In the genomic region with DNA sequence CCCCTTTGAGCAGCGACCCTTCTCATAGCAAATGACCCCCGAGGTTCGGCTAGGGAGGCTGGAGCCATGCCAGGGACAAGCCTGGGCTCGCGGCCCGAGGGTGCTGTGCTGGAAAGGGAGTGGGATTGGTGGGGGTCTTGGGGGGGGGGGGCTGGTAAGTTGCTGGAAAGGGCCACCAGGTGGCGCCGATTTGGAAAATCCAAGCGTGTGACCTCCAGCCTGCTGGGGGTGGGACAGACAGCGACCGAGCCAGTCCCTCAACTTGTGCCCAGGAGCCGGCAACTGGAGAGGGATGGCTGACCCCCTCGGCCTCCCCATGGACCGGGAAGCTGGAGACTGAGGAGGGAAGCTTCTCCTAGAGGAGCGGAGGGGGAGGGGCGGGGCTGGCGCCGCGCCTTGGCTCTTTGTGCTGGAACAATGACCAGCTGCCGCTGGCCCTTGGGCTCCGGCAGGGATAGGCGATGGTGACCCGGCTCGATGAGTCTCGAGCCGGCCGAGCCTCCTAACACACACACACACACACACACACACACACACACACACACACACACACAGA, we compare ENCODE assay signal across 8 mouse cellular contexts. TPM values are rescaled to one million over a fixed set of nuclear protein-coding genes. Genes with fewer than 3 reads are reported as not detected.
A peak's percentile ranks its signal among the peaks of the same experiment; 100 is the strongest.
DNase-seq lines count a peak whose midpoint lies in the region; ATAC-seq and TF ChIP-seq lines count a peak whose summit lies in the region.

No protein-coding gene starts in this region.

- no peaks in the 10 kb centered on the region for H3K27me3 ChIP-seq in kidney, adult 2 months (replicated peaks; ENCODE audit: control insufficient read depth, insufficient read depth, low read length)
- no peaks in the 10 kb centered on the region for H3K27me3 ChIP-seq in limb, embryonic 14.5 days (ENCODE audit: control insufficient read depth, insufficient read depth, low read length)
- H3K27me3 ChIP-seq in midbrain, postnatal 0 days (ENCODE audit: insufficient read depth, low read length) = no peaks in the 10 kb centered on the region

- no peaks in the 10 kb centered on the region for H3K9me3 ChIP-seq in limb, embryonic 14.5 days (ENCODE audit: control insufficient read depth, low read length)
- H3K9me3 ChIP-seq in midbrain, postnatal 0 days (ENCODE audit: low read length) = no peaks in the 10 kb centered on the region

- H3K4me1 ChIP-seq in kidney, adult 2 months (ENCODE audit: control insufficient read depth, insufficient read depth, low read length) = peaks cover 15% of the 10 kb centered on the region
- H3K4me1 ChIP-seq in limb, embryonic 14.5 days (ENCODE audit: control insufficient read depth, insufficient read depth, low read length) = peaks cover 52% of the 10 kb centered on the region
- H3K4me1 ChIP-seq in midbrain, postnatal 0 days (ENCODE audit: insufficient read depth, low read length) = peaks cover 15% of the 10 kb centered on the region

- DNase-seq in cerebellum, adult 11 months = peak; percentile 85
- DNase-seq in embryo, embryonic 10.5 days (ENCODE audit: low spot score) = peak; percentile 91
- DNase-seq in heart, adult 18-20 months = peak; percentile 91
- DNase-seq in kidney, adult 2 months = peak; percentile 92
- DNase-seq in limb, embryonic 14.5 days (ENCODE audit: low spot score) = peak; percentile 84
- DNase-seq in midbrain, postnatal 0 days (ENCODE audit: low spot score) = peak; percentile 92
- peak; percentile 72 for DNase-seq in telencephalon, adult 2 months (ENCODE audit: low read depth, low spot score)

- H3K9ac ChIP-seq in limb, embryonic 14.5 days (ENCODE audit: low read depth, low read length, severe bottlenecking) = peak overlapping the region; percentile 80
- peak overlapping the region; percentile 69 for H3K9ac ChIP-seq in midbrain, postnatal 0 days (replicated peaks; ENCODE audit: low read length, poor library complexity, severe bottlenecking)

- peak overlapping the region; percentile 96 for H3K4me2 ChIP-seq in limb, embryonic 14.5 days (replicated peaks; ENCODE audit: low read depth, low read length, severe bottlenecking)
- H3K4me2 ChIP-seq in midbrain, postnatal 0 days (ENCODE audit: low read depth, low read length, poor library complexity, severe bottlenecking) = peak overlapping the region; percentile 88

- H3K36me3 ChIP-seq in kidney, adult 2 months (ENCODE audit: control insufficient read depth, insufficient read depth, low read length) = no peaks in the 10 kb centered on the region
- H3K36me3 ChIP-seq in limb, embryonic 14.5 days (ENCODE audit: control insufficient read depth, insufficient read depth, low read length) = peaks cover 15% of the 10 kb centered on the region
- peaks cover under 1% of the 10 kb centered on the region; the same call in 1 of the 2 replicates for H3K36me3 ChIP-seq in midbrain, postnatal 0 days (ENCODE audit: insufficient read depth, low read length)

- WGBS in kidney, adult 2 months = 0% methylated on average over 24 of the region's 27 CpGs
- 0% methylated on average over 15 of the region's 27 CpGs for WGBS in limb, embryonic 14.5 days
- WGBS in midbrain, postnatal 0 days = 0% methylated on average over 14 of the region's 27 CpGs

- peak; percentile 32 for TF ChIP-seq CTCF in kidney, adult 2 months (conservative IDR thresholded peaks at IDR 0.05; ENCODE audit: insufficient read depth, insufficient read length, low read depth, low read length)
- peak; percentile 66 for TF ChIP-seq CTCF in midbrain, postnatal 0 days (IDR thresholded peaks at IDR 0.05)

- H3K4me3 ChIP-seq in kidney, adult 2 months (ENCODE audit: insufficient read depth, low read depth, low read length) = peak overlapping the region; percentile 77
- H3K4me3 ChIP-seq in limb, embryonic 14.5 days (replicated peaks; ENCODE audit: low read length) = peak overlapping the region; percentile 73
- H3K4me3 ChIP-seq in midbrain, postnatal 0 days (ENCODE audit: low read depth, low read length) = peak overlapping the region; percentile 72

- peak; percentile 7 for TF ChIP-seq POLR2A in kidney, adult 2 months (IDR thresholded peaks at IDR 0.05; ENCODE audit: low read depth, low read length)
- 0 out of 2 replicates have a peak, but pooled peaks have one; percentile 34 for TF ChIP-seq POLR2A in limb, embryonic 14.5 days (IDR thresholded peaks at IDR 0.05; ENCODE audit: borderline replicate concordance, extremely low read depth, insufficient read depth, insufficient read length)

- ATAC-seq in cerebellum, adult (ENCODE audit: insufficient number of reproducible peaks, low FRiP score, low TSS enrichment) = no peak
- peak; percentile 11 for ATAC-seq in limb, embryonic 14.5 days (ENCODE audit: low FRiP score, low read depth)
- ATAC-seq in midbrain, postnatal 0 days (ENCODE audit: low FRiP score) = peak; percentile 62

- H3K27ac ChIP-seq in kidney, adult 2 months (ENCODE audit: insufficient read depth, low read depth, low read length) = peak overlapping the region; percentile 98
- H3K27ac ChIP-seq in limb, embryonic 14.5 days (replicated peaks; ENCODE audit: low read depth, low read length) = peak overlapping the region; percentile 99
- H3K27ac ChIP-seq in midbrain, postnatal 0 days (ENCODE audit: low read depth, low read length) = peak overlapping the region; percentile 82

RNA-seq across cellular contexts. Expression of a gene that starts 3.1 kb away (rescaled TPM):
- total RNA-seq in heart, adult 18-20 months (2021) = 10 to 100 TPM; 55.3 to 58.9 TPM
- 54.7 and 74.3 TPM in 2 replicates for polyA plus RNA-seq in kidney, adult 2 months (2012; rRNA removed)
- 87.0 and 123 TPM in 2 replicates for polyA plus RNA-seq in limb, embryonic 14.5 days (2012; rRNA removed)
- 64.7 and 75.6 TPM in 2 replicates for polyA plus RNA-seq in limb, embryonic 14.5 days (2014; fragmentation: Nextera tagmentation; extraction: Ambion mirVana)
- total RNA-seq in midbrain, postnatal 0 days (2014; rRNA removed) = 32.8 and 40.4 TPM in 2 replicates
- 12.9 TPM in 2 replicates for polyA plus RNA-seq in midbrain, postnatal 0 days (2015; fragmentation: Nextera tagmentation; extraction: Ambion mirVana)

RNA-seq across cellular contexts. Expression of a gene that starts 11.1 kb away (rescaled TPM):
- total RNA-seq in heart, adult 18-20 months (2021) = 10 to 100 TPM; 54.3 to 58.2 TPM
- polyA plus RNA-seq in kidney, adult 2 months (2012; rRNA removed) = 86.5 and 87.9 TPM in 2 replicates
- polyA plus RNA-seq in limb, embryonic 14.5 days (2012; rRNA removed) = 67.6 and 78.9 TPM in 2 replicates
- 55.0 and 61.3 TPM in 2 replicates for polyA plus RNA-seq in limb, embryonic 14.5 days (2014; fragmentation: Nextera tagmentation; extraction: Ambion mirVana)
- total RNA-seq in midbrain, postnatal 0 days (2014; rRNA removed) = 55.7 and 87.6 TPM in 2 replicates
- polyA plus RNA-seq in midbrain, postnatal 0 days (2015; fragmentation: Nextera tagmentation; extraction: Ambion mirVana) = 98.8 and 105 TPM in 2 replicates

RNA-seq across cellular contexts. Expression of a gene that starts 11.8 kb away (rescaled TPM):
- 10 to 100 TPM; 32.5 to 32.8 TPM for total RNA-seq in heart, adult 18-20 months (2021)
- polyA plus RNA-seq in kidney, adult 2 months (2012; rRNA removed) = 14.8 and 15.0 TPM in 2 replicates
- 13.6 and 15.9 TPM in 2 replicates for polyA plus RNA-seq in limb, embryonic 14.5 days (2012; rRNA removed)
- 12.5 and 13.3 TPM in 2 replicates for polyA plus RNA-seq in limb, embryonic 14.5 days (2014; fragmentation: Nextera tagmentation; extraction: Ambion mirVana)
- 6.1 and 6.4 TPM in 2 replicates for total RNA-seq in midbrain, postnatal 0 days (2014; rRNA removed)
- 6.8 and 7.1 TPM in 2 replicates for polyA plus RNA-seq in midbrain, postnatal 0 days (2015; fragmentation: Nextera tagmentation; extraction: Ambion mirVana)

RNA-seq across cellular contexts. Expression of a gene that starts 28.2 kb away (rescaled TPM):
- not detected for total RNA-seq in heart, adult 18-20 months (2021)
- polyA plus RNA-seq in kidney, adult 2 months (2012; rRNA removed) = 0.74 and 0.99 TPM in 2 replicates
- 0.85 and 0.99 TPM in 2 replicates for polyA plus RNA-seq in limb, embryonic 14.5 days (2012; rRNA removed)
- 0.26 and 0.47 TPM in 2 replicates for polyA plus RNA-seq in limb, embryonic 14.5 days (2014; fragmentation: Nextera tagmentation; extraction: Ambion mirVana)
- total RNA-seq in midbrain, postnatal 0 days (2014; rRNA removed) = 5.9 and 7.2 TPM in 2 replicates
- 2.9 and 3.4 TPM in 2 replicates for polyA plus RNA-seq in midbrain, postnatal 0 days (2015; fragmentation: Nextera tagmentation; extraction: Ambion mirVana)

RNA-seq across cellular contexts. Expression of a gene that starts 28.4 kb away (rescaled TPM):
- under 1 TPM; 0.28 to 0.50 TPM for total RNA-seq in heart, adult 18-20 months (2021)
- 92.2 and 119 TPM in 2 replicates for polyA plus RNA-seq in kidney, adult 2 months (2012; rRNA removed)
- polyA plus RNA-seq in limb, embryonic 14.5 days (2012; rRNA removed) = 61.3 and 79.8 TPM in 2 replicates
- 5.4 and 7.3 TPM in 2 replicates for polyA plus RNA-seq in limb, embryonic 14.5 days (2014; fragmentation: Nextera tagmentation; extraction: Ambion mirVana)
- 63.2 and 74.8 TPM in 2 replicates for total RNA-seq in midbrain, postnatal 0 days (2014; rRNA removed)
- polyA plus RNA-seq in midbrain, postnatal 0 days (2015; fragmentation: Nextera tagmentation; extraction: Ambion mirVana) = 17.5 and 18.7 TPM in 2 replicates
